Mouse (Mus musculus) small intestine, adult 2 months (tissue): Measurements from ENCODE around the gene Slc4a4.

Experiments
- CTCF ChIP-seq: fragments of 200-500 bp; IDR thresholded peaks from 2 replicates; pipeline ENCODE4 v1.5.1; 2012; ENCODE audit warnings: low read depth, mild to moderate bottlenecking, control low read depth, inconsistent platforms, low read length, moderate library complexity, mixed read lengths; ENCODE audit not compliant: insufficient replicate concordance, insufficient read length; ENCODE audit errors: extremely low read depth
- POLR2A ChIP-seq: fragments of 200-500 bp; IDR thresholded peaks from 2 replicates; pipeline ENCODE4 v1.6.1; 2012; ENCODE audit warnings: low read depth, mild to moderate bottlenecking, control low read depth, inconsistent platforms, low read length, moderate library complexity

GRCm38 (mm10) chr5:89097291-89097690 lies 210.7 kb downstream of the Slc4a4 start:
- TF ChIP-seq CTCF (no peak), POLR2A (no peak)
